Mouse (Mus musculus) intestine, embryonic 14.5 days (tissue): ENCODE measurements at regions not wholly inside any gene's neighbourhood (a gene's known extent, or its start where the extent isn't known, plus 50 kb on each side); places are given as distances from the start of the nearest gene placed in this dataset.

Experiments
- ATAC-seq: fragments of 200-750 bp; cut with Nextera tagmentation; replicated peaks from 2 replicates; pipeline ENCODE4 v1.8.0; 2017; ENCODE audit warnings: low read depth, moderate number of reproducible peaks, moderate TSS enrichment, moderate library complexity; ENCODE audit not compliant: low FRiP score, low TSS enrichment
- DNase-seq: peaks from one replicate; pipeline ENCODE4 v3.0.0-alpha.2; 2018; ENCODE audit warnings: low spot score
- H3K27ac ChIP-seq: fragments of 300-500 bp; sonication (generic); 2 replicates; pipeline ENCODE4 v1.5.1; 2014; ENCODE audit warnings: low read depth, mild to moderate bottlenecking, control low read depth
- H3K27me3 ChIP-seq: fragments of 300-500 bp; sonication (generic); replicated peaks from 2 replicates; pipeline ENCODE4 v1.6.1; 2014; ENCODE audit warnings: low read length, control low read depth; ENCODE audit not compliant: control insufficient read depth, insufficient read depth
- H3K36me3 ChIP-seq: fragments of 300-500 bp; sonication (generic); 2 replicates; pipeline ENCODE4 v1.6.1; 2014; ENCODE audit warnings: low read length, control low read depth; ENCODE audit not compliant: control insufficient read depth, insufficient read depth
- H3K4me1 ChIP-seq: fragments of 300-500 bp; sonication (generic); replicated peaks from 2 replicates; pipeline ENCODE4 v1.6.1; 2014; ENCODE audit warnings: low read length, control low read depth, mixed read lengths; ENCODE audit not compliant: control insufficient read depth, insufficient read depth
- H3K4me2 ChIP-seq: fragments of 300-500 bp; sonication (generic); 2 replicates; pipeline ENCODE4 v1.6.1; 2014; ENCODE audit warnings: low read length
- H3K4me3 ChIP-seq: fragments of 300-500 bp; sonication (generic); 2 replicates; pipeline ENCODE4 v1.5.1; 2014; ENCODE audit warnings: low read depth, low read length, control low read depth, mixed read lengths
- H3K9ac ChIP-seq: fragments of 300-500 bp; sonication (generic); 2 replicates; pipeline ENCODE4 v1.6.1; 2014; ENCODE audit warnings: mild to moderate bottlenecking, low read length
- H3K9me3 ChIP-seq: fragments of 300-500 bp; sonication (generic); 2 replicates; pipeline ENCODE4 v1.6.1; 2016; ENCODE audit warnings: low read length, control low read depth; ENCODE audit not compliant: control insufficient read depth
- WGBS: fragments of 180-500 bp; shearing (Covaris S2); extraction: QIAGEN DNeasy Blood & Tissue Kit; methylation state at CpG from one replicate; pipeline ENCODE4 v1.1.7; 2014; 5-methylcytosine and 5-hydroxymethylcytosine counted together

DNA sequence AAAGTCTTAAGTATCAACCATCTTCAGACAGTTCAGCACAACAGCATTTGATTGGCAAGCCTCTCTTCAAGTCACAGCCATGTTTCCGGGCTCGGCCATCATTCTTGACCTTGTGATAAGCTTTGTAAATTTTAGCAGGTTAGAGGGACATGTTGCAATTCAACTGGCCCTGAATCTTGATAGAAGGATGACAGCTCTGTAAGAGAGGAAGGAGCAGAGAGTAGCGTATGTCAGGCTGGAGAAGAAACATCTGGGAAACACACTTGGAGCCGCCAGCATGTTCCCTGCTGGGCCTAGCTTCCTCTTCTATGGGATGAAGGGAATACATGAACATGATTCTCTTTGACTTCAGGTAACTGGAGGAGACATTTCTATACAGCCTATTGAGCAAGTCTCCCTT is 115.2 kb upstream of the Rgma start:
- no peaks in the 10 kb centered on the region for H3K4me1 ChIP-seq
- no peaks in the 10 kb centered on the region for H3K27me3 ChIP-seq
- ATAC-seq = no peak
- no peak overlapping the region for H3K4me3 ChIP-seq
- no peak overlapping the region for H3K9ac ChIP-seq
- no peaks in the 10 kb centered on the region for H3K36me3 ChIP-seq
- no peak for DNase-seq
- H3K27ac ChIP-seq = no peak overlapping the region
- WGBS = 77% methylated on average over 4 of the region's 4 CpGs
- H3K4me2 ChIP-seq = no peak overlapping the region
- H3K9me3 ChIP-seq = no peaks in the 10 kb centered on the region

DNA sequence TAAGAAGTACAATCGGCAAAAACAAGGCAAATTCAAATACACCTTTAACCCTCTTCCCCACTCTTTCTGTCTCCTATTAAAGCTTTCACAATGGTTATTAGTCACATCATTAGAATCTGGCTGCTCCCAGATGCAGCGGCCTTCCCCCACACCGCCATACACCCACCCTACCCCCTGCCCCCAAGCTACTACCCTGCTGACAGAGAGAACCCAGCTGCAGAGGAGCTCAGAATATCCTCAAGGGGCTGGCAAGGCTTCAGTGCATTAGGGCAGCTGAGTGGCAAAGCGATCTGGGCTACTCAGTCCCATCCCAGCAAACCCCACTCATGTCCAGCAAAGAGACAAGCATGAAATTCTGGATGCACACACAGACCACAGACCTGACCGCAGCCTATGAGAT is 113.6 kb upstream of the Rgma start:
- Histone ChIP-seq H3K9ac (no peak overlapping the region), H3K4me2 (no peak overlapping the region), H3K9me3 (no peaks in the 10 kb centered on the region), H3K36me3 (no peaks in the 10 kb centered on the region), H3K4me1 (no peaks in the 10 kb centered on the region), H3K27me3 (no peaks in the 10 kb centered on the region), H3K4me3 (no peak overlapping the region), H3K27ac (no peak overlapping the region)
- DNase-seq (no peak), ATAC-seq (no peak)
- 63% methylated on average over 5 of the region's 5 CpGs for WGBS

DNA sequence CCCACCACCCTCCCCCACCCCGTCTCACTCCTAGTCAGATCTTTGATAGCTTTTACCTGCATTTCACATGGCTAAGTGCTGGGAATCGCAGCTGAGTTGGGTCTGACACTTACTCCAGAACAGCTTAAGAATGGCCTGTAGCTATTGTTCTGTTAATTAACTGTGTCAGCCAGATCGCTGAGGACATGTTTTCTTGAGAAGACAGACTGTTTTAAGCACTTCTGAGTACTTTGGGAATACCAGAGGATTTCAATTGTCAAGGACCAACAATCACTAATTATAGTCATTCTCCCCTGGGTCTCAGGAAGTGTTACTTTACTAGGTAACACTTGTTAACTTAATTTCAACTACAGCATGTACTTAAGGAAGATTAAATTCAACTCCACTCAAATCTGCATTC is 112.8 kb upstream of the Rgma start:
- H3K4me3 ChIP-seq = no peak overlapping the region
- ATAC-seq = no peak
- 45% methylated on average over 3 of the region's 3 CpGs for WGBS

DNA sequence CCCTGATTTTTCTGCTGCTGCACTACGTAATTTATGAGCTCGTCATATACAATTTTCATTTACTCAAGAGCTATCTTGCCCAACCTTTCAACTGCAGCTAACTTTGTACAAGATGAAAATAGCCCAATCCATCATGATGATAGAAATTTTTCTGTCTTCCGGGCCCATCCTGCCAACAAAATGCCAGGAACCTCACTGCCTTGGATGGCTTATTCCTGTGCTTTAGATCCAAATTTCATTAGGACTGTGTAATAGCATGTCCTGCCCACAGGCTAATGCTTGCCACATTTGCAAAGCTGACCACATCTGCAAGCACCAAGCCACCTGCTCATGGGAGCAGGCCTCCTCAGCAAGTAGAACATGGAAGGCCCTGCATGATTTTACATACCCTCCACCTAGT is 105.7 kb upstream of the Rgma start:
- Histone ChIP-seq H3K4me3 (no peak overlapping the region), H3K27ac (no peak overlapping the region), H3K9me3 (peaks cover 3% of the 10 kb centered on the region; the same call in 1 of the 2 replicates), H3K4me1 (no peaks in the 10 kb centered on the region), H3K36me3 (no peaks in the 10 kb centered on the region), H3K9ac (no peak overlapping the region), H3K27me3 (no peaks in the 10 kb centered on the region), H3K4me2 (no peak overlapping the region)
- DNase-seq (no peak), ATAC-seq (no peak)
- 87% methylated on average over 3 of the region's 3 CpGs for WGBS

More for the DNA sequence above, 112.8 kb upstream of the Rgma start:
- no peaks in the 10 kb centered on the region for H3K9me3 ChIP-seq
- H3K9ac ChIP-seq = no peak overlapping the region
- no peak overlapping the region for H3K4me2 ChIP-seq
- no peak for DNase-seq
- H3K36me3 ChIP-seq = no peaks in the 10 kb centered on the region
- no peaks in the 10 kb centered on the region for H3K27me3 ChIP-seq
- no peak overlapping the region for H3K27ac ChIP-seq
- no peaks in the 10 kb centered on the region for H3K4me1 ChIP-seq

DNA sequence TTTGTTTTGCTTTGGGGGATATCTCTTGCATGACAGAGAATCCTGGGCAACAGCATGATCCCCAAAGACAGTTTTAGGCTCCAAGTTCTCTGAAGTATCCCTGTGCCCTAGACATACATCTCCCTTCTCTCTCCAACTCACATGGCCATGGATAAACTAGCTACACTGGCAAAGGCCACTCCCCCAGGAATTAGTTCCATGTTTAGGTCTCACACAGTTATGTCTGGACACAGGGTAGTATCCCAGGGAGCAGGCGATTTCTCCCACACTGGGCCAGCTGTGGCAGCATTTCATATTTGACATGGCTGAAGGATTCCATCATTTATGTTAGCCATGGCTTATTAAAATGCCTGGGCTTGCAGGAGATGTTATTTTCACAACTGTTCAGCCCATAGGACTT is 102.5 kb upstream of the Rgma start:
- no peak overlapping the region for H3K27ac ChIP-seq

DNA sequence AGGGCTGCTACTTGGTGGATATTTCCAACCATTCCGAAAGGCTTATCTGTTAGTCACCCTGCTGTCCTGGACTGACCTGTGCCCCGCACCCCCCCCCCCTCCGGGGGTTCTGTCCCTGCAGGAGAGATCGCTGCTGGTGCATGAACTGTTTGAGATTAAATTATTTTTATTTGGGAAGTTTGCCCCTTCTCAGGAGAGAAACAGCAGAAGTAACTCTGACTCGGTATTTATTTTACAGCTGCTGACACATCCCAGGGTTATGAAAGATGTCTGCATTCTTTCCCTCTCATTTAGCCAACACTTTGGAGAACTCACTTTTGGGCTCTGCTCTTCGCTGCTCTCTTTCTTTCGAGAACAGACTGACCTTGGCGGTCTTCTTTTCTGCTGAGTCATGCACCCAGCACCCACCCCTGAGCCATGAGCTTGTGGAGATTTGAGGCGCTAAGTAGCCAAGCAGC is 99.5 kb upstream of the Rgma start:
- Histone ChIP-seq H3K27me3 (no peaks in the 10 kb centered on the region), H3K4me1 (no peaks in the 10 kb centered on the region), H3K9ac (no peak overlapping the region), H3K9me3 (peaks cover 3% of the 10 kb centered on the region; the same call in 1 of the 2 replicates), H3K27ac (no peak overlapping the region), H3K4me2 (no peak overlapping the region), H3K36me3 (no peaks in the 10 kb centered on the region), H3K4me3 (no peak overlapping the region)
- ATAC-seq = no peak
- no peak for DNase-seq
- 69% methylated on average over 9 of the region's 9 CpGs for WGBS

More for the DNA sequence above, 102.5 kb upstream of the Rgma start:
- H3K4me1 ChIP-seq = no peaks in the 10 kb centered on the region
- ATAC-seq = no peak
- H3K4me2 ChIP-seq = no peak overlapping the region
- no peaks in the 10 kb centered on the region for H3K27me3 ChIP-seq
- 76% methylated on average over 1 of the region's 1 CpGs for WGBS
- H3K4me3 ChIP-seq = no peak overlapping the region
- peaks cover 3% of the 10 kb centered on the region; the same call in 1 of the 2 replicates for H3K9me3 ChIP-seq
- DNase-seq = no peak
- no peaks in the 10 kb centered on the region for H3K36me3 ChIP-seq
- H3K9ac ChIP-seq = no peak overlapping the region

DNA sequence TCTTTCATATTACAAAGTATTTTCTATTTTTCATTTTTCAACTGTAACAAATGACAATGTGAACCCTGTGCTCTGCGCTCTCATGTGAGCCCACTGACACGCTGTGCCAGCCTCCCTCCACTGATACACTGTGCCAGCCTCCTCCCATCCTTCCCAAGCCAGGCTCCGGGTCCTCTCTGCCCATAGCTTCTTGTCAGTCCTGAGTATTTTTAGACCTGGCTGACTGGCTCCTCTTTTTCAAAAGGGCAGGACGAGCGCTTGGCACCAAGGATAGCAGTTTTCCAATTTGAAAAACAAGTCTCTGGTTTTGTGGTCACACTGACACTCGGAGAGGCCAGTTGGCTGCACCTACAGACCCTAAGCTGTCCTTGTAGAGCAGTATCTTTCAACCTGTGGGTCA is 96.7 kb upstream of the Rgma start:
- H3K9ac ChIP-seq = no peak overlapping the region
- no peaks in the 10 kb centered on the region for H3K4me1 ChIP-seq
- H3K9me3 ChIP-seq = peaks cover 5% of the 10 kb centered on the region; the same call in 1 of the 2 replicates
- no peaks in the 10 kb centered on the region for H3K36me3 ChIP-seq
- DNase-seq (no peak), ATAC-seq (no peak)
- H3K4me2 ChIP-seq = no peak overlapping the region
- no peaks in the 10 kb centered on the region for H3K27me3 ChIP-seq
- WGBS = 89% methylated on average over 6 of the region's 6 CpGs
- no peak overlapping the region for H3K4me3 ChIP-seq
- no peak overlapping the region for H3K27ac ChIP-seq

DNA sequence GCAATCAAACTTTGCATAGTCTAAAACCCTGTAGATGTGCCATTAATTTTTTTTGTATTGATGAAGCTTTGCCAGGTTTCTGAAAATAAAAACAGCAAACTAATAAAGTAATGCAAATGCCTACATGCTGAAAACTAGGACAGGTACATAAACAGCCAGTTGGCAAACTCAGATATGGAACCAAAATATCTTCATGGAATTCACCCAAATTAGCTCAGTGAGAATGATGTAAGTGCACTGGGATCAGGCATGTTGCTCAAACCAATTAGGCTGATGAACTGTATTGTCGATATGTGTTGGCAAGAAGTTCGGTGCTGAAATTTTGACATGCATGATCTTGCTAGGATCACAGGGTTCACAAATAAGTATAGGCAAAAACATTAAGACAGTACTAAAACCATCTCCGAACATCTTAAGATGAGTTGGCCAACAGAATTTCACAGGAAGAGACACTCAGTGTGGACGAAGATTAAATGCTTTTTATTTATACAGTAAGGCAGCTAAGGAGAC is 95.3 kb upstream of the Rgma start:
- no peak overlapping the region for H3K4me3 ChIP-seq
- H3K36me3 ChIP-seq = no peaks in the 10 kb centered on the region
- H3K4me1 ChIP-seq = no peaks in the 10 kb centered on the region
- DNase-seq (no peak), ATAC-seq (no peak)
- no peak overlapping the region for H3K4me2 ChIP-seq
- no peak overlapping the region for H3K9ac ChIP-seq
- H3K27ac ChIP-seq = no peak overlapping the region
- no peaks in the 10 kb centered on the region for H3K27me3 ChIP-seq
- 95% methylated on average over 4 of the region's 4 CpGs for WGBS
- peaks cover 2% of the 10 kb centered on the region; the same call in 1 of the 2 replicates for H3K9me3 ChIP-seq

DNA sequence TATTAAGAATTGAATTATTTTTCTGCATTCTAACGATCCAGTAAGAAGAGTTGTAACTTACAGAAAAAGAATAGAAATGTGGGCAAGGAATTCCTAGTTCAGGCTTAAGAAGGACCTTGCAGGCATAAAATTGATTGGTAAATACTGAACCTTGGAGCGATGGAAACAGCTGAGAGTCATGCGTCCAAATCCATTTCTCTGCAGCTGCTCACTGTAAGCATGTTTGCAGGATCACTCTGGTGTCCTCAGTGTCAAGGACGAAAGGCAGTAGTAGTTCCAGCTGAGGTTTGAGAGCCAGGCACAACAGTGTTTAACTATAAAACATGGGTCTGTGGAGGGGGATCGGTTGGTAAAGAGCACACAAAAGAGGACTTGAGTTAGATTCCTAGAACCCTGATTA is 89.1 kb upstream of the Rgma start:
- Histone ChIP-seq H3K4me1 (no peaks in the 10 kb centered on the region), H3K36me3 (no peaks in the 10 kb centered on the region), H3K4me3 (no peak overlapping the region), H3K27me3 (no peaks in the 10 kb centered on the region), H3K4me2 (no peak overlapping the region), H3K27ac (no peak overlapping the region), H3K9ac (no peak overlapping the region), H3K9me3 (peaks cover 2% of the 10 kb centered on the region; the same call in 1 of the 2 replicates)
- ATAC-seq = no peak
- 73% methylated on average over 5 of the region's 5 CpGs for WGBS
- no peak for DNase-seq
